Mouse (Mus musculus) thymus, adult 18-20 months (tissue): ENCODE data around the gene Aco1.
"Not testable (repeated sequence)": the region's sequence is repeated elsewhere in the genome, so short reads cannot be mapped to it uniquely, and the experiment has no call there.

ENCODE experiments used
- DNase-seq, 2 experiments: peaks; one replicate each; pipeline ENCODE4 v3.0.0; 2022; ENCODE audit warnings: mixed read lengths in 2 of 2

The Aco1 gene

DNA sequence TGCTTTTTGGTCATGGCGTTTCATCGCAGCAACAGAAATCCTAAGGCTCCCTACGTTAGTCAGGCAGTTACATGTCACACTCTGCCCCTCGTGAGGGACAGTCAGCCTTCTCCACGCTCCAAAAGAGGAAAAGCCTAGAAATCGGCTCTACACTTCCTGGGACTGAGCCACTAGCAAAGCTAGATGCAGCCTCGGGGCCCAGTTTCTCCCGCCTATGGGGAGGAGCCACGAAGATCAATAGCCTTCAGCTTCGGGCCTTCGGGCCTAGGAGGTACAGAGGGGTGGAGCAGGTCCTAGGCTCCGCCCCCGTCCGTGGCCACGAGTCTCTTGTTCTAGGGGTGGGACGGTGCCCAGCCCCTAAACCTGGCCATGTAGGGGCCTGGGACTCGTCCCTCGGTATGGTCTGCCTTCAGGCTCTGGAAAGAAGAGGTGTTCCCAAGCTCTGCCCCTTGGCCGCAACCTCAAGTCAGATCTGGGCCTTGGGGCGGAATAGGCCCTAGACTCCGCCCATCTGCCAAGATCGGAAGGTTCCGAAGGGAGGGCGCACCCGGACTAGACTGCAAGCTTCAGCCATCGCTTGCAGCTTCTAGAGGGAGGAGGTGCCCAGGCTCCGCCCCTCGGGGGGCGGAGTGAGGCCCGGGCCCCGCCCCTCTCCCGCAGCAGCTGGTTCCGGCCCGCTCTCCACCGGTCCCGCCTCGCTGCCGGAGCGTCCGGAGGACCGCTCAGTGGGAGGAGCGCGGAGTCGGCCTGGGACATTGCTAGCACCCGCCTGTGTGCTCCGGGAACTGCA is at the start of gene Aco1:
TSS of gene Aco1 (plus strand) at position 339 of the 790 bp plus-strand sequence.
- peak; percentile 91 to 93 for DNase-seq

DNA sequence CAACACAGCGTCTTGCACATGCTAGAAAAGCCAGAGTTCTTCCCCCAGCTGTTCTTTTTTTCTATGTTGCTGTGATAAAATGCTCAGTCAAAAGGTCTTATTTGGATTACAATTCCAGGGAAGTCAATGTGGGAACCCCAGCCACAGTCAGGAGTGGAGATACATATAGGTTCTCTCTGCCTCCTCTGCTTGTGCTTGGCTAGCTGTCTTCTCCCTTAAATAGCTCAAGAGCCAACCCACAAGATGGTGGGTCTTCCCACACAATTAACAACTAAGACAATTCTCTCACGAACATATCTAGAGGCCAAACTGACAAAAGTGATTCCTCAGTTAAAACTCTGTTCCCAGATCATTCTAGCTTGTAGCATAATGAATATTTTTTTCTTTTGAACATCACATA is 47.9 kb upstream of the Aco1 start:
- DNase-seq: no peak

DNA sequence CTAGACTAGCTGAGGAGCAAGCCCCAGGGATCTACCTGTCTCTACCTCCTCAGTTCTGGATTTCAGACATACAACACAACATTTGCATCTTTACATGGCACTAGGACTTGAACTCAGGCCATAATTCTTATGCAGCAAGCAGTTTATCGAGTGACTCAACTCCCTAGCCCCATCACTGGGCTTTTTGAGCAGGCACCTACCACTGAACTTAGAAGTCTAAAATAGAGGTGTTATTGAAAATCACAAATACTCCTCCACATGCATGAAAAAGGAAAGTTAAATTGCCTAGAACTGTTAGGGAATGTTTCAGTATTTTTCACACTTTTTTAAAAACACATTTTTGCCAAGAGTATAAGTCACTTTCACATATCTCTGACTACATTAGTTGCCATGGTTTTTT is 39.9 kb upstream of the Aco1 start:
- no peak for DNase-seq

DNA sequence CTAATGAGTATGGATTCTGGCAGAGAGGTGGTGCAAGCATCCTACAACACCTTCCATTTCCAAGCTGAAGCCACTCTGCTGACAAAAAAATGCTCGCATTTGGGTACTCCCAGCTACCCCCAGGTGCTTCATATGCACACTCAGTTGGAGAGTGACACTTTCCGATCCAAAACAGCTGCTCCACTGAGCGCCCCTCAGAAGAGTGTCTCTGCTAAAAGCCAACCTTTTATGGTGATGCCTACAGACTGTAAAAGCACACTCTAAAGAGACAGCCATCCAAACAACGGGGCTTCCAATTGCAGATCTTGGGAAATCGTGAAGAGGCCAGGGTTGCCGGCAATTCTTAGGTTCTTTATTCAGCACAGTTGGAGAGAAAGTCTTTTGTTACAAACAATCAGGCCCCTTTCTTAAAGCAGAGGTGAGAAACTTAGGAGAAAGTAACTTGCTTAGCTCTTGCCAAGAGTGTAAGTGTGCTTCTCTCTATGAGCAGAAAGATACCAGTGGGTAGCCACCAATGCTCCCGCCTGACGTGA is 36.8 kb upstream of the Aco1 start:
- no peak for DNase-seq

DNA sequence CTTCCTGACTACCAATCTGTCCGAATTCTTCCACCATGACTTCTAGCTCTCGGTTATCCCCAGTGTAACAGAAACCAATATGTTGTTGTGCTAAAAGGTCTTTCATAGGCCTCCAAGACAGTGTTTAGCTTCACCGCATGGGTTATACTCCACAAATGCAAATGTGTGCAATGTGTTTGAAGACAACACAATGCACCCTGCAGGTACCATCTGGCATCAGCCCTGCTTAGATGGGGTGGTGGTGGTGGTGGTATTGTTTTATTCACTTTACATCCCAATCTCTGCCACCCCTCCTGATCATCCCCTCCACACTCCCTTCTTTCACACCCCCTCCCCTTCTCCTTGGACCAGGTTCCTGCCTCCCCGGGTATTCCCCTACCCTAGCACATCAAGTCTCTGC is 34.9 kb upstream of the Aco1 start:
- DNase-seq: no peak

DNA sequence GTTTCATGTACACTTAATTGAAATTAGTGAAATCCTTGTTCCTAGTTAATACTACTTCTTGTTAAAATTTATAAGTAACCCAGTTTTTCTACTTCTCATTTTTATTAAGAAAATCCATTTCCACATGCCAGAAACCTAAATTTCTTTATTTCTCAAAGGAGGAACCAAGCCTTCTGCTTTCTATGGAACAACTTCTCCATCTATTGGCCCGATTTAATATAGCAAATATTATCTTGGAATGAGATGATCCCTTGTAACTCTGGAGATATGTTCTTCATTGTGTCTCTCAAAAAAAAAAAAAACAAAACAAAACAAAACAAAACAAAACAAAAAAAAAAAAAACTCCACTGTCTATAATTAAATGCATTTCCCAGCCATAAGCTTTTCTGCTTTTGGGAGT is 29.7 kb upstream of the Aco1 start:
- DNase-seq: no peak

DNA sequence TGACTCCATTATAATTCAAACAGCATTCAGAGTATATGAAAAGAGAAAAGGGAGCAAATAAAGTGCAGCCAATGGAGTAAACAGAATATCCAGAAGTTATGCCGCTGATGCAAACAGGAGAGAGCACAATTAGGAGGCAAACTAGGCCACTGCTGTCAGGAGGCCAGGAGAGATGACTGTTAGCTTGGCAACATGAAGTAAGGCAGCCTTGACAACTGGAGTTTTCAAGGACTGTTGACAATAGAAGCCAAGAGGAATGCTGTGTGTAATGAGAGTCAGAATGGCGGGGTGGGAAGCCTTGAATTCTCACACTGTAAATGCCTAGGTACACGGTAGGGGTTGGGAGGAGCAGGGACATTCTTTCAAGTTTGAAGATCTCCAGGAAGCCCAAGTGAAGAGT is 21.7 kb upstream of the Aco1 start:
- DNase-seq: no peak

DNA sequence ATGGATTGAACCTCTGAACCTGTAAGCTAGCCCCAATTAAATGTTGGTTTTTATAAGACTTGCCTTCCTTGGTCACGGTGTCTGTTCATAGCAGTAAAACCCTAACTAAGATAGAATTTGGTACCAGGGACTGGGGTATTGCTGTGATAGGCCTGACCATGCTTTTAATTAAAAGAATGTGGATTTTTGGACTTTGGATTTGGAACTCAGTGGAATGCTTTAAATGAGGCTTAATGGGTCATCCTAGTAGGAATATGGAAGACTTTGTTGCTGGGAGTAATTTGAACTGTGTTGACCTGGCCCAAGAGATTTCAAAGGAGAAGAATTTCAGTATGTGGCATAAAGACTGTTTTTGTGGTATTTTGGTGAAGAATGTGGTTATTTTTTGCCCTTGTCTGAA is 20.6 kb upstream of the Aco1 start:
- not testable (repeated sequence) for DNase-seq

DNA sequence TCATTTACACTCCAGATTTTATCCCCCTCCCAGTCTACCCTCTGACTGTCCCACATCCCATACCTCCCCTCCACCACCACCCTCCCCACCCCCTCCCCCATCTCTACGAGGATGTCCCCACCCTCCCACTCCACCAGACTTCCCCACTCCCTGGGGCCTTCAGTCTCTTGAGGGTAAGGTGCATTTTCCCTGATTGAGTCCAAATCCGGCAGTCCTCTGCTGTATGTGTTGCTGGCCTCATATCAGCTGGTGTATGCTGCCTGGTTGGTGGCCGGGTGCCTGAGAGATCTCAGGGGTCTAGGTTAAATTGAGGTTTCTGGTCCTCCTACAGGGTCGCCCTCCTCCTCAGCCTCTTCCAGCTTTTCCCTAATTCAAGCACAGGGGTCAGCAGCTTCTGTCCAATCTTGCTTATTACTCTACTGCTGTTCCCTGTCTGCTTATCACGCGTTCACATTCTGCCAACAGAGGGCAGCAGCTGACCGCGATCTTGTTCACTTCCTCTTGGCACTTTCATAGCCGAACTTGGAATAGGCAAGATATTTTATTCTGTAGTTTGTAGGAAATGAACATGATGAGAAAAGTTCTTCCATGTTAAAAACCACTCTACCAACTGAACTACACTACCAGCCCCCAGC is 8.3 kb upstream of the Aco1 start:
- DNase-seq: peak; percentile 28 to 30

DNA sequence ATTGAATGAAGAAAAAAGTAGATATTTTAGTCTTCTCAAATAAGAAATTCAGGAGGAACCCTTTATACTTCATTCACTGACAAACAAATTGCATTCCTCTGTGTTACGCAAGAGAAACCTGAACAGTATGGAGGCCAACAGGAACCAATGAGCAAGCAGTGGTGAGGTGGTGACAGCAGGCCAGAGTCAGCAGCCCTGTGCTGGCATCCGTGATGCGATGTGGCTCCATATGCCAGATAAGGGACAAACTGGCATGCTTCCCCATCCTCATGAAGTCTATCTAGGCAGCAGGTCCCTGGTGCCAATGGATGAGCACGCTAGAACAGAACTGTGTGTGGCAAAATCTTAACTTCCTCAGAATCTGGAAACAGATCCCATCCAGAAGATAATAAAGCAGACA is 6.4 kb upstream of the Aco1 start:
- DNase-seq: no peak

DNA sequence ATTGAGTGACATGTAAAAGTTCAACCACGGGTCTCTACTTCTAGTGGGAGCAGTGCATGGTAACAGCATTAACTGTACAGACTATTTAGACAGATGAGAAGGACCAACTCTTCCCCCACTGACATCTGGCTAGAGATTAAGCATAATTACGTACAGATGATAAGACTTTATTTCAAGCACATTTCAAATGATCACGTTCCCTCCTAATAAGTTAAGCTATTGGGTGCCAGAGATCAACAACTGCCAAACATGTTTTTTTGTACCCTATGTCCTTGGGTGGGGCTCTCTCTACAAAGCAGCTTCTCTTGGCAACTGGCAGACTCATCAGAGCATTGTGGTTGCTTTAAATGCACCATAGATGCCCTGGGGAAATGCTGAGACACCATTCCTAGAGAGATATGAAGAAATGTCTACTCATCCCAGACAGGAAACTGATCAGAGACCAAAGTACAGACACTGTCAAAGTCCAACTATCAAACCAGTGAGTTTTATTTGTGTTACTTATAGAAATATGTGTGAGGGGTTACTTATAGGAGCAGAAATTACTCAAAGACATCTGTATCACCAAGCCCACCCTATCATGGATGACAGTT is 3.1 kb upstream of the Aco1 start:
- no peak for DNase-seq

DNA sequence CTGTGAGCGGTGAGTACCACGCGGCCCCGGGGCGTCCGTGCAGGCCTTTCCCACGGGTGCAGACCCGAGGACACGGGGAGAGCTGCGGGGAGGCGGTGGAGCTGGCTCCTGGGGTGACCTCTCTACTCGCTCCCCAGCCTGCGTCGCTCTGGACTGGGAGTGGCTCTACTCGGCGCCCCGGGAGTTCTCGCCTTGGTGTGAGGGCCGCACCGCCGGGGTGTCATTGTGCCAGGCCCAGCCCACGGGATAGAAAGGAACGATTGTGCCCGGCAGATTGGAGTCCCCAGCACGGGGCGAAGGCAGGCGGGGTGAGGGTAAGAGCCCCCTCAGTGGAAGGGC is 621 bp downstream of the Aco1 start:
- no peak for DNase-seq

DNA sequence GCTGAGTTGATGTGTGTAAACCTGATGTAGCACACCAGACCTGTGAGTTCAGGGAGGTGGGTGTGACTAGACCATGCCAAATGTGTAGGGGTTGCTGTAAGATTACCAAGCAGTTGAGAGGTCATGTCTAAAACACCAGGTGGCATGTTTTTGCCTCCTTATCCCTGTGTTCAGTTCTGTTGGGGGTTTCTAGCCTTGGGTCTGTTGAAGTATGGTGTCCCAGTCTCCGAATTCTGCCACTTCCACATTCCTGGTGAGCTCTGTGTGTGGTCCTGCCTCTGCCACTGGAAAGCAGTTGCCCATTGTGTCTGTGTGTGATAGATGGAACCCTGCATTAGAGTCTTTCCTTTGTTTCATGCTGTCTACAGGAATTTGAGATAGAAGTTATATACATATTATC is 1.7 kb downstream of the Aco1 start:
- DNase-seq: no peak

DNA sequence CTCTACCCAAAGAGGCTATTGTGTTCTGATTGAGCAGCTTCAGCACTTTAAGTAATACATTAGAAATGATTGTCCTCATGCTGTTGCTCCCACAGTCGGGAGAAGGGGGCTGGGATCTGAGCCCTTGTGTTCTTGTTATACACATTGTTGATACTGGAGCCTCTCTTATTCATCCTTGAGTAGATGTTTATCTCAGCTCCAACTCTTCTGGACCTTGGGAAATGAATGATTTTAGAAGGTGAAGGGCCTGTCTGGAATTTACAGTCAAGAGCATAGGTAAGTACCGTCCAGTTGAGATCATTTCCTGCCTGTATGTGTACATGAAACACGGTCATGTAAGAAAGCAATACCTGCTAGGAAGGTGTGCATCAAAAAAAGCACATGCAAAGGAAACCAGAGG is 2.1 kb downstream of the Aco1 start:
- no peak for DNase-seq

DNA sequence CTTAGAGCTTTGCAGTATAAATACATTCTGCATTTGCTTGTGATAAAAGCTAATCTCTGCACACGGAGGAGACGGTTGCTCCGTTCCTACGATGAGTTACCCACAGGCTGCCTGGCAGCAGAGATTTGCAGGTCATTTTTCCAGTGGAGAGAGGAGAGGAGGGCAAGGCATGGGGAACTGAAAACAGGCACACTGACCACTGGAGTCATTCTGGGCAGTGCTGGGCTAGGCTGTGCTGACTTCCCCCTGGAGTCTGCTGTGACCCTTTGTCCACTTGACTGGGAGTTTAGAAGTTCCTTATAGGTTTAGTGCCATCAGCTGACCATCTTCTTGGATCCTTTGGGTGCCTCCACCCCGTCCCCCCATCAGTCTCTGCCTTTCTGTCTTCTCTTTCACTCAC is 5.4 kb downstream of the Aco1 start:
- DNase-seq: no peak

DNA sequence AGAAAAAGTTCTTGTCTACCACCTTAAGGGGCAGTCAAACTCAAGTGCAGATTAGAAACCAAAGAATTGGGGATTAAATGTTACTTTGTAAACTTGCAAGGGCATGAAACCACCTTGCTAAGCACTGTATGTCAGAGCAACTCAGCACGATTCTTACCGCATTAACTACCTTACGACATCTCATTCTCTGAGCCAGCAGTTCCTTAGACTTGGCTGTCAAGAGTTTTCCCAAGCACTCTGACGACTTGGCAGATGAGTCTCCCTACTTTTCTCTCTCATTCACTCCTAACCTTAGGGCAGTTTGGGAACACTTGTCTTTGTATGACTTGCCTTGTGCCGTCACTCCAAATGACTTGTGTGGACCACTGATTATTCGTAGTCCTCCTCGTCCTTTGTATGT is 7.2 kb downstream of the Aco1 start:
- DNase-seq: no peak

DNA sequence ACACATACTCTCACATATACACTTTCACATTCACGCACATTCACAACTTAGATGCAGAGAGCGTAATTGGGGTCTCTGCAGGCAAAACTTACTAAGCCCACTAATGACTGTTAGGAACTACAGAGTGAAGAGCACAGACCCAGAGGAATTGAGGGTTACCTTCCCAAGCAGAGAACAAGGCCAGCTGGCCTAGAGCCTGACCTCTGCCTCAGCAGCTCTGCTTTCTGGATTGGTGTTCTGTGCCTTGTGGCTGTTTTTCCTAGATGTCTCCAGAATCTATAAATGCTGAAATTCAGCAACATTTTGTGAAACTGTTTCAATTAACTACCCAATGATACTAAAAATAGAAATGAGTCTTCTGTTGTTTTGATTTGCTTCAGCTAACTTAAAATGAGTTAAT is 9.9 kb downstream of the Aco1 start:
- no peak for DNase-seq

DNA sequence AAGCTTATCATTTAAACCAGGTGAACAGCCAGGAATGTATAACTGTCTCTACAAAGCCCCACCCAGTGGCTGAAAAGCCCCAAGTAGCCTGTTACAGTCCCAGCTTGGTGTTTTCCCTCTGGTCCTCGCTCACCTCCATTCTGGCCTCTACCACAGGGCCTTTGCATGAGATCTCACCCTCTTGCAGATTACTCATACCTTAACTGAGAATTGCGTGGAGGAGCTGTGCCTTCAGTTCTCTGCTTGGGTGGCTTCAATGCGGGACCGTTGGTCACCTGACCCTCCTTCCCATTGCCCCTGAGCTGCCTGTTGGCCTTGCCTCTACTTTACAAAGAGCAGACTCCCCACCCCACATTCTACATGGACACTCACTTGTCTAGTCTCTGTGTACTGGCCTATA is 10.6 kb downstream of the Aco1 start:
- DNase-seq: no peak

DNA sequence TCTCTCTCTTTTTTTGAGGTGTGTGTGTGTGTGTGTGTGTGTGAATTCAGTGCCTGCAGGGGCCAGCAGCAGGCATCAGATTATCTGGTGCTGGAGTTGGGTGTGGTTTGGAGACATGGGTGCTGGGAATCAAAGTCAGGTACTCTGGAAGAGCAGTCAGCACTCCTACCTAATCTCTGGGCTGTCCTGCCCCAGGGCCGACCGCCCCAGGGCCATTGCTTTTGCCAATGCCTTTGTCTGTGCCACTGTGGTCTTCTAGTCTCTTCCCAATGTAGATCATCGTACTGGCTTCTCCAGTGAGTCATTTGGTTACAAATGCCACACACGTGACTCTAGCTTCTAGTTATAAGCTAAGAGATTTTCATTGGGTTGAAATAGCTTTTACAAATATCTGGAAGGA is 11.9 kb downstream of the Aco1 start:
- DNase-seq: no peak

DNA sequence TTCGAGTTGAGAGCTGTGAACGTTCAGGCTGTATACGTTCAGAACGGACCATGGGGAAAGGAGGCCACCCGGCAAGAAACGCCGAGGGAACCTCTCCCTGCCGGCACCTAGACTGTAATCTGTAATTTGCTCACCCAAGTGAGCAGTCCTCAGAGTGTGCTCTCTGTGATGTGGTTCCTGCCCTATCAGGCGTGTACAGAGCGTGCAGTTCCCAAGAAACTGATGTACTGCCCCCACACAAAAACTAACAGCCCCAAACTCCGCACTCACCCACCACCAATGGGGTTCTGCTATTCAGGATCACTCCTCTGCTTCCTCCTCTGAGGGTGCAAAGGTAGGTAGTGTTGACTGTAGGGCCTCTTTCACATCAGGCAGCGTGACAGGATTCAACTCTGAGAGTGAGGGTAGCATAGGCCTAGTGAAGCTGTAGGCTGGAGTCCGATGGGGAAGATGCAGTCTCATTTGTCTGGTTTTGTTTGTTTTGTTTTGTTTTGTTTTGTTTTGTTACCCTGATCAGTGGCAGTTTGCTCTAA is 12.7 kb downstream of the Aco1 start:
- no peak for DNase-seq

DNA sequence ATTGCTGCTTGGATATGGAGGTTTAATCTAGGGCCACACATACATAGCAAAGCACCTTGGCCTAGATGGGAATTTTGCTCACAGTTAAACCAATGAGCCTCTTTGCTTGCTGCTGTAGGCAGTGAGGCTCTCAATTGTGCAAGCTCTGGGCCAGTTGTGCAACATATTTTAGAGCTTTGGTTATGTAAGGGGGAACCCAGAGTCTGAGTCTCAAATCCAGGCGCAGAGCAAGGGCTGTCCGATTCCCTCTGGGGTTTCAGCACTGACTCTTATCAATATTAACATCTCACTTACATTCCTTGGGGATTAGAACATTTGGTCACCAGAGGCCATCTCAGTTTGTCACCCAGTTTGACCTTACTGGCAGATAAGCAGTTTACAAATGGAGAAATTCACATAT is 13.3 kb downstream of the Aco1 start:
- no peak for DNase-seq

DNA sequence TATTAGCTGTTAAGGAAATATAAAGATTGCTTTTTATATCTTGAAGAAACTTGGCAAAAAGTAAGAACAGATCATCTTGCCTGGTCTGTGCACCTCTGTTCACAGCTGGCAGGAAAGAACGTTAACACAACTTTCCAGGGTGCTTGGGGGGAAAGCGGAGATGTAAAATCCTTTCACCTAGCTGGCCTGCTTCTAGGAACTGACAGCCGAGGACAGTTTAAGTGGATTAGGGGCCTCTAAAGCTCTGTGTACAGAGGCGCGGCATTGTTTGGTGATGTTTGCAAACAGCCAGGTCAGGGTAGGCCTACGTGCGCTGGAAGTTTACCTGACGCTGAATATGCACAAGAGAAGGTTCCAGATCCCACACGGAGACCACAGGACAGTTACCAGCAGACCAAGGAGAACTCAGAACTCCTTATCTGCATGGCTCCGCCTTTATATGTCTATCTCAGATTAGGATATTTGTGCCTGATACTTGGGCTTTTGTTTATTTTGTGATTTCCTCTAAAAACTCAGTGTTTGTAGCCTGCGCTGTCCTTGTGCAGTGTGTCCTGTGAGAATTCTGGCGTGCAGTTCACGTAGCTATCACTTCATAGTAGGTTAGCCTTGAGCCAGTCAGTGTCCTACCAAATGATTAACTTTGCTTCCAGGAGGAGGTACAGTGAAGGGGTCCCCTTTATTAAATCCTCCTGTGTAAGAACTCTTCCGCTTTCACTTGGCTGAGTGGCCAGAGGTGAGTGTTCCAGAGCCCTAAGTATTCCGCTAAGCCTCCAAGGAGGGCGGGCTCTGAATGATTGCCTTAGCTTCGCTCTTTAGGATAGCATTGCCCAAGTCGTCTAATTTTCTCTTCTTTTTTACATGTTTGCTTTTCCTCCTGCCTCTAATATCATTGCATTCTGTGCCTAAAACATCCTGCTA is 14.0 kb downstream of the Aco1 start:
- no peak for DNase-seq
